Mouse (Mus musculus): Measurements from ENCODE around the gene Ltbp2. TPM values are rescaled to one million over a fixed set of nuclear protein-coding genes. Genes with fewer than 3 reads are reported as not detected.

The Ltbp2 gene
- total RNA-seq, 2 experiments from 2014 or later = 1.3 to 1.6 TPM

DNA sequence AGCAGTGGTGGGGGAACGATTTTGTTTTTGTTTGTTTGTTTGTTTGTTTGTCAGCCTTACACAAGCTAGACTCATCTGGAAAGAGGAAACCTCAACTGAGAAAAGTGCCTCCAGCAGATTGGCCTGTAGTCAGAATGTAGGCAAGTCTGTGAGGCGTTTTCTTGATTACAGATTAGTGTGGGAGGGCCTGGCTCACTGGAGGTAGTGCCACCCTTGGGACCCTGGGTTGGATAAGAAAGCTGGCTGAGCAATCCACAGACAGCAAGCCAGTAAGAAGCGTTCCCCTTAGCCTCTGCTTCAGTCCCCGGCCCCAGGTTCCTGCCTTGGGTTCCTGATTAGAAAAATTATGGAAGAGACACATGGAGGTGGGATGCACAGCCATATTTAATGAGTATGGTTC is 36.4 kb downstream of the Ltbp2 start:
- DNase-seq = no peak

DNA sequence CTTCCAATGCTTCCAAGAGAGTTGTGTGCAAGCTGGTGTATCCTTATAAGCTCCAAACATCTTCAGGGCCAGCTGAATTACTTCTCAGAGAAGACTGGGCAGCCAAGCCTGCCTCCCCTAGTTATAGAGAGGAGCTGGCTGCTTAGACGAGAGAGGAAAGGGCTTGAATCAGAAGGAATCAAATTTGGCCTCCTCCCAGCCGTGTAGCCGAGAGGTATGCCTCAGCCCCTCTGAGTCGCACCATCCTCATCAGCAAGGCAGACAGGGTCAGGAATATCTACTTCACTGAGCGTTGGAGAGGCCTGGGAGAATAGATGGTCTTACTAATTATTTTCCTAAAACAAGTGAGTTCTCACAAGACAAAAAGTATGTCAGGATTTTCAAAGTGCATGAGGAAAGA is 40.7 kb downstream of the Ltbp2 start:
- DNase-seq = no peak

DNA sequence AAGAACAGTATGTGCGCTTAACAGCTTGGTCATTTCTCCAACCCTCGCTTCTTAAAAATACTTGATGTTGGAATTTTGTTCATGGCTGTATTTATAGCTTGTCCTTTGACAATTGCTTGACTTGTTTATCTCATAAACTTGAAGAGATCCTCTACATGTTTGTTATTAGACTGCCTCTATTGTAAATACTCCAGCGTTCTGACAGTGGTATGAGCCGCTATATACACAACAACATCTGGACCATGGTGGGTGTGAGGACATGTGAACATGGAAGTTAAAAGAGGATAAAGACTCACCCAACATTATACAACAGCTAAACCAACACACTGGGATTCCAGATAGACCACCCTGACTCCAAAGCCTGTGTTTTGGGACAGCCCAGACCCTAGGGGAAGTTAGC is 41.6 kb downstream of the Ltbp2 start:
- no peak for DNase-seq

DNA sequence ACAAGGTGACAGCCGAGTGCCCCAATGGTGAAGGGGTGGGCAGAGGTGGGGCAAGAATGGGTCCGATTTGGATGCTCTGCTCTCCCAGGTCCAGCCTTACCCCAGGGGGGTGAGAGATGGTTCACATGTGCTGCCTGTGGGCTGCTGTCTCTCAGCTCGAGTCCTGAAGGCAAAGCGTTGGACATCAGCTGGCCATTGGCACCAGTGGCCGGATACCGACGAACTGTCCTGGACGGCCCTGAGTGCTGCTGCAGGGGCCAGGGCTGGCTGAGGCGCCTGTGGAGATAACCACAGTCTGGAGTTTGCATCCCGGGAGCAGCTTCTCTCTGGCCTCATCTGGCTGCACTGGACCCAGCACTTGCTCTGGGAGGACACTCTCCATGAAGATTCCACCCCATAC is 44.7 kb downstream of the Ltbp2 start:
- DNase-seq = no peak

DNA sequence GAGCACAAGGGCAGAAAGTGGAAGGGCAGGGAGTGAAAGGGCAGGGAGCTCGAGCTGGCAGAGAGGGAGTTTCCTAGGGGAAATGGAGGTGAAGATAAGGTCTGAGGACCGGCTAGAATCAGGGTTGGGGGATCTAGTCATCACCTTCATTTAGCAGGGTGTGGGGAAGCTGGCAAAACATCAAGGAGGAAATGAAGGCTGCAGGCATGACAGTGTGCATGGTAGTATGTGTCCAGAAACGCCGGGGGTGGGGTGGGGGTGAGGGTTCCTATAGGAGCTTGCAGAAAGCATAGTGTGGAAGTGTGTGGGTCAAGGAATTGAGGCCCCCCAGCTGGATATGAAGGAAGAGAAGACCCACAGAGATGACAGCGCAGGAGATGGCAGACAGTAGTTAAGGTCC is 45.2 kb downstream of the Ltbp2 start:
- no peak for DNase-seq

DNA sequence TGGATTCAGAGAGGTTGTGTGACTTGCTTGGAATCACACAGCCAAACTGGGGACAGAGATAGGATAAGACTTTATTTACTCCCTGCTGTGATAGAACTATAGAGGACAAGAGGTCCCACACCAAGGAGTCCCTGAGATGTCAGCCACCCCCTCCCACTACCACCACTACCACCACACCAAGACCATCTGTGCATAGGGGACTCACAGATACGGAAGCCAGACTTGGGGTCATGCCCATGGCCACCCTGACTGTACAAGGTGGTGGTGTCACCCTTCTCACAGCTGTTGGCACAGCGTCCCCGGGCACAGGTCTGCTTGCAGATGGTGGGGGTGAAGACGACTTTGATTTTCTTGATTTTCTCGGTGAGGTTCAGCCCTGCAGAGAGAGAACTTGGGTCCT is 45.9 kb downstream of the Ltbp2 start:
- no peak for DNase-seq

DNA sequence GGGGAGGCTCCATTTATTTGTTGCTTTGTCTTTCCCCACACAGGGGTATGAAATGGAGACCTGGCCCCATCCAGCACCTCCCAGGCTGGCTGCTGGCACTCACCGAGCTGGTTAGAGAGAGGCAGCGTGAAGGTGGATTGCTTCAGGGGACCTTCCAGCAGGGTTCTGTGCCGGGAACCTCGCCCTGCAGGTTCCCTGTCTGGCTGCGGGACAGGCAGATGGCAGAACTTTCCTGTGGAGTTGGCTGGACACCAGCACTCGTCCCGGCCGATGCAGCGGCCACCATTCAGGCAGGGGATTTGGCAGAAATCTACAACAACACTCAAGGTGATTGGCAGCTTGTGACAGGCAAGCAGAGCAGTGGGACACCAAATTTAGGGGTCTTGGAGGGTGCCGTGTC is 46.4 kb downstream of the Ltbp2 start:
- DNase-seq = no peak

DNA sequence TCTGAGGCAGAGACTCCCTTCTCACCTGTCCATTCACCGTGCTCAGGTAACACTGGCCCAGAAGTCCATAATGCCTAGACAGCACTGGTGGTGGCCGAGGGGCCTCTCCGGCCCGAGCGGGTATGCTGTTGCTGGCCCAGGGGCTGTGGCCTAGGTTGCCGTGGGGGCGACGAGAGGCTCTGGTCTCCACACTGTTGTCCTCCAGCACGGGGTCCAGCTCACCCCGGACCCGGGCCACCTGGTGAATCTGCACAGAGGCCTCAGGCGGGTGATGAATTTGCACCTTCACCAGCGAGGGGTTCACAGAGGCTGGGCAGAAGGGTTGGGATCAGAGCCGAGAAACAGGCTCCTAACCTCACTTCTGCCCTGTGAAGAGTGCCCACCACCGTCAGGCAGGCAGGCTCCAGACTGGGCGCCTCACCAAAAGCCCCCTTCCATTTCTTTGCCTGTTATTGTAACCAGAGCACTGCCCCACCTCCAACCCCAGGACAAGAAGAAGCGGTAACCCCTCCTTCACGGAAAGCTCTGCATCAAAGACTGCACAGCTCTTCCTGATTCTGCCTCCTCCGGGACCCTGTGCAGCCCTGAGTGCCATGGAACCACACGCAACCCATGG is 47.1 kb downstream of the Ltbp2 start:
- DNase-seq = no peak

DNA sequence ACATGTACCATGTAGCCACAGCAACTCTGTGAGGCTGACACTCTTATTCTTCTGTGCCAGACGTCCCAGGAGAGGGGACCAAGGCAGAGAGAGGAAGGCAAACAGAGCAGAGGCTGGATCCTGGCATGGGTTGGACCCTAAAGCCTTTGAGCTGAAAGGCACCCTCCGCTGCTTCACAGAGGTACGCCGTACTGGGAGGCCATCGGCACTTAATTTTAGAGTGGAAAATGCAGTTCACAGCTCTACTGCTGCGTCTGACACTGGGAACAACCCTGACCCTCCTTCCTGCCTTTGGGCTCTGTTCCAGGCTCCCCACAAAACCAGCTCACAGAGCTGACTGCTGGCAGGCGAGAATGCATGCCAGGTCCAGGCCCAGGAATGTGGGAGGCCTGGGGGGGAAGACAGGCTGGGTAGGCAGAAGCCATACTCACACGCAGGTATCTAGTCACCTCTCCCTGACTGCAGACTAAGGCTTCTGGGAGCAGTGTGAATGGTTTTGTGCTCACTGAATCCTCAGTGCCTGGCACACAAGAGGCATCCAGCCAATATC is 48.9 kb downstream of the Ltbp2 start:
- no peak for DNase-seq

DNA sequence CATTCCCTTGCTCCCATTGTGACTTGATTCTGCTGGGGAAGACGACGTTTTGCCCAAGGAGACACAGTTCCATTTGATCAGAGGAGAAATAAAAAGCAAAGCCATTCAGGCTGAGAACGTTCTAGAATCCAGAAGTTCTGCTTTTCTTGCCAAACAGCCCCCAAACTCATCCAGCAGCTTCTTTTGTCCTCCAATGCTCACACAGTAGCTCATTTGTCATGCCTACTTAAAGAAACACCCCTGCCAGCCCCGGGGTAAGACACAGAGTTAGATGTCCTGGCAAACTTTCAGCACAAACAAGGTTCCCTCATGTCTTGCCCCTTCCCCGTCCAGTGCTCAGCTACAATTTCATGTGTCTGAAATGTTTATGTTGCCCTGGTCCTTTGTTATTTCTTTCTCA is 52.1 kb downstream of the Ltbp2 start:
- DNase-seq = no peak

DNA sequence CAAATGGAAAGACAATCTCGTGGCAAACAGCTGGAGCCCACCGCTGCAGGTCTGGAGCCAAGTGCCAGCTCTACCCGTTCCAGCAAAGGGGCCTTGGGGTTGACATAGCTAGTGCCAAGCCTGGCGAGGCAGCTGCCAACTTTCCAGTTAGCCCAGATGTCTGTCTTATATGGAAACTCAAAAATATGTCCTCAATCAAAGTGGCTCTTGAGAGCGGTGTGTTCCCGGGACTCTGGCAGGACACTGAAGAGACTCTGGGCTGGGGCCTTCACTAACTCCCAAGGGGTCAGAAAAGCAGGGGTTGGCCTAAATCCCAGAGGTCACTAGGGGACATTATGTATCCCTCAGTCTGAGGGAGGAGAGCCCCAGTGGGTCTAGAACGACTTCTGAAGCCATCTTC is 52.7 kb downstream of the Ltbp2 start:
- DNase-seq = no peak

DNA sequence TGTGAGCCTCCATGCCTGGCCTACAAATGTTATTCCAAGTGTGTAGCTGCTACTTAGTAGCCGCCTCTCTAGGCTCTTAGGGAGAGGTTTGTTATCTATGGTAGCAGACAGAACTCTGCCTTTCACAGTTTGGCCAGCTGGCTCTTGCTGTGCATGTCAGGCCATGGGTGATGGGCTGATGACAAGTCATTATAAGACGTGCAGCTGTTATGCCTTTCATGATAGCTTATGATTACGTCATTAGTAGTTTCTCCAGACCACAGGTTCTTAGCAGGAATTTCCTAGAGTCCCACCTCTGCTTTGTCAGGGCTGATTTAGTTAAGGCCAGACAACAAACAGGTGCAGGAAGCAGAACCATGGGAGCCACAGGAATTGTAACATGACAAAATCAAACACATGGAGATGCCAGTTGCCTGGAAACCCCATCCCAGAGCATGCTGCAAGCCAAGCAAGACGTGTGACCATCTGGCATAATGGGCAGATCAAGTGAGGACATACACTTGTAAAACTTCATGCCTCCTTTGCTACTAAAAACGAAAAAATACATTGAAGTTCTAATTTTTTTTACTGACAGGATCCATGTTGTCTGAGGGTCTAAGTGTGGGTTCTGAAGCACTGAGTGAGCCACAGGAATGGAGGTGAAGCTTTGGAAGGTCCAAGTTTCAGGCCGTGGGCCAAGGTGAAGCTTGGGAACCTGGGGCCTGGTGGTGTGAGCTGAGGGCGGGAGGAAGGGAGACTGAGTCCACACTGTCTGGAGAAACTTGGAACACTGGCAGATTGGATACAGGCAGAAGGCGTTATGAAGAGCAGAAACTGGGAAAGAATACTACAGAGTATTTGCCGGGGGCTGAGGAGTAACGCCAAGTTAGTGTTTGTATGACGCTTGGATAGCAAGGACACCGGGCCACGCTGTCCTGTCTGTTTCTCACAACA is 56.8 kb downstream of the Ltbp2 start:
- no peak for DNase-seq

DNA sequence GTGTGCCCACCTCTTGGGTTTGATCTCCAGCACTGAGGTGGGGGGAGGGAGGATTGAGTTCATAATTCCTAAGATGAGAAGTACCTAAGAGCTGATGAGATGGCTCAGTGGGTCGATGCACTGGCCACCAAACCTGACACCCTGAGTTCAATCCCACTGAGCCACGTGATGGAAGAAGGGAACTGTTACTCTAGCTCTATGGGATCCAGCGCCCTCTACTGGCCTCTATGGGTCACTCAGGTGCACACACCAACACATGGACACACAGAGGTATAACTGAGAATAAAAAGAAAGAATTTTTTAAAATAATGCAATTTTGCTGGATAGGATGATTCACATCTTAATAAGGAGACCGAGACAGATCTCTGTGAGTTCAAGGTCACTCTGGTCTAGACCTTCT is 57.8 kb downstream of the Ltbp2 start:
- DNase-seq = no peak

DNA sequence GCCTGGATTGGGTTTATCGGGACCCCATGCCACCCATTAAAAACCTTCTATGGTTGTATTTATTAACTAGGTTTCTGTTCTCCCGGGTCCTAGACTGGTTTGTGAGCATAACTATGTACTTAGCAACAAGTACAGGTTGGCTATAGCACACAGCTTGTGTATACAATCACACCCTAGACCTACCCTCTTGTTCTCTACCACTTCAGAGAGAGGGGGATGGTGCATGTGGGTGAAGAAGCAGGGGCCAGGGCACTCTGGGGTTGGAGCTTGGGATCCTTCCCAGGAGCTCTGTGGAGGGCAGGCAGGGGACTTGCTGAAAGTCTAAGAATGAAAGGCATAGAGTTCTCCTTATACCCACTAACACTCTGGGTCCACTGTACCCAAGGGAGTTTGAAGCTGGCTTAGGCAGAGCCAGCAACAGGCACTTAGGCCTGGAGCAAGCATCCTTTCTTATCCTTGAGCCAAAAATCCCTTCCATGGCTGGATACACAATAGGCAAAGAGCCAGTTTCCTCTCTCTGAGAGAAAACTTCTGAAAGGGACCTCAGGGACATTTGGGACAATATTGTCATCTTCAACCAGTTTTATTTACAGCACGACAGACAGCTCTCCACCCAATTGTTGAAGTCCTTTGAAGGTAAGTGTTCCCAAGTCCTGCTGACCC is 61.5 kb downstream of the Ltbp2 start:
- DNase-seq = no peak

DNA sequence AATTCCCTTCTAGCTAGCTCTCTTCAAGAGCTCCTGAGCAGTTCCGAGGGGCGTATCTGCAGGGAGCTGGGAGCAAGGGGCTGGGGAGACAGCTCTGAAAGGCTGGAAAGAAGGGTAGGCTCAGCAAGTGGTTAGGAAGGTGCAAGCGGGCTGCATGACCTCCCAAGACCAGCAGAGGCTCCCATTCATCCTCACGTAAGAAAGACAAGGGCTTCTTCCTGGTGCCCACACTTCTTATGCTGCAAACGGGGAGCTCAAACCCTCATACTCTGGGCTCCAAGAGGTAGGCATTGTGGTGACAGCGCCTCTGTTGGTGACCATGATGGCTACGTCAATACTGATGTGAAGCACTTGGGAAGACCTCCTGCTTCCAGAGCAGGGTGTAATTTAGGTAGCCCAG is 62.6 kb downstream of the Ltbp2 start:
- DNase-seq = no peak

DNA sequence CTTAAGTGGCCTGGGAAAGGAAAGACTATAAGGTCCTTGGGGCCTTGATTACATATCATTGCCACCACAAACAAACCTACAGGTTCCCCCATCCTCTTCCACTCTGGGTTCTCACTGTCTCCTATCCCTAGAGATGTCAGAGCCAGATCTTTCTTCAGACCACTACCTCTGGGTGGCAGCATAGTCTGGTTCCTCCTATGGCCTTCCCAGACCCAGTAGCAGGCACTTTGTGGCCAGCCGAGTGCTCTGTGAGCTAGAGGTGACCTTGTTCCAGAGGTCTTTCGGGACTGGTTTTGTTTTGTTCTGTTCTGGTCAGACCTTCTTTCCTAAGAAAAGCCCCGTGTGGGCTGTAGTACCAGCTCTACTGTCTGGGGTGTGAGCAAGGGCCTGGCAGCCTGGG is 64.3 kb downstream of the Ltbp2 start:
- no peak for DNase-seq

DNA sequence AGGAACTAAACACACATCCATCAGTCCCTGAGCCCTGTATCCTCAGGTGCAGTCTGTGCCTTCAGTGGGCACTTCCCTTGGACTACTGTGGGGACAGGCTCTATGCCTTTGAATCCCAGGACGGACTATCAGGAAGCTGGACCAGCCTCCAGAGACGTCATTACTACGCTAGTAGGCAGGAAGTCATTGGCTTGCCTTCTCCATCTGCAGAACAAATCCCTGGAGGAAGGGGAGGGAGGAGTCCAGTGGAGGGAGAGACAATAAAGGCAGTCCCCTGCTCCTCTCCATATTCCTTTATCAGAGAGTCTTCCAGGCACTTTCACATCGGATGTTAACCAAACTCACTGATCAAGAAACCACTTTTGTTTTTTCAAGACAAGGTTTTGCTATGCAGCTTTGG is 64.8 kb downstream of the Ltbp2 start:
- DNase-seq = no peak

DNA sequence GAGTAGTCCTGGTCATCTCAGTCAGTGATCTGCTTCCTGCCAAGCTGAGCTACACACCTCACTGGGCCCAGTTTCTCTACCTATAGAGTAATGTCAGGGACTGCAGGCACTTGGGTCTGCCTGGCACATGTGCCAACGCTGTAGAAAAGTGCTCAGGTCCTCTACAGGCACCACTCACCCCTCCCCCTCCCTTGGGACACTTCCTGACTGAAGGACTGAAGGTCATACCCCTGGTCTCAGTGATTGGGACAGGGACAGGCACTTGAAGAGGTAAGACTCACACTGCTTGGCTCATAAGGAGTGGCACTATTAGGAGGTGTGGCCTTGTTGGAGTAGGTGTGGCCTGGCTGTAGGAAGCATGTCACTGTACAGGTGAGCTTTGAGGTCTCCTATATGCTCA is 65.5 kb downstream of the Ltbp2 start:
- no peak for DNase-seq

DNA sequence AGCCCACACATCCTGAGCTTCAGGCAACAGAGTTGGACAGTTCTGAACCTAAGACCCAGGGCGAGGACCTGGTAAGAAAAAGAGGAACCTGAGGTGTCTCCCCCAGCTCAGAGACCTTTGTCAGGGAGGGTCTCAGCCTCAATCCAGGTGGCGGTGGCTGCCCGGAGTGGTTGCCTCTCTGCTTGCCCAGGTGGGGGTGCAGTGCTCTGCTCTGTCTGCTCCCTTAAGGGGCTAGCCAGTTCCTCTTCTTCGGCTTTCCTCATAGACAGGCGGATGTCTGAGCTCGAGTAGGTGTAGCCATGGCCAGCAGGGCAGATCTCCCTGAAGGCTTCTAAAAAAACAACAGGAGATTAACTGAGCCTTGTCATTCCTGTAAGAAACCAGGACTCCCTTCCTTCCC is 67.3 kb downstream of the Ltbp2 start:
- DNase-seq = no peak

DNA sequence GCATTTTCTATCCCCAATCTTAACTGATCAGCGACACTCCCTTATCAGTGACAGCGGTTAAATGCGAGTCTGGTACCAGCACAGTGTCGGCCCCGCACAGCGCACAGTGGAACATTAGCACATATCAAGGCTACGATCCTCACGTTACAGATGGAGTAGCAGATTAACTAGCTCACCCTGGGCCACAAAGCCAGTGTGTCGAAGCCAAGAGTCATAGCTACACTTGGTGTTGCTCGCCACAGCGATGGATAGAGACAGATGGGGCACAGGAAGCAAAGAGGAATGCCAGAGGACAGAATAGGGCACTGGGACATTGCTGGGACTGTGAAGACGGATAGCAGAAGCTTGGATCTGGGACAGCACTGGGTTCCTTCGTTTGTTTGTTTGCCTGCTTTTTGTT is 69.0 kb downstream of the Ltbp2 start:
- no peak for DNase-seq

DNA sequence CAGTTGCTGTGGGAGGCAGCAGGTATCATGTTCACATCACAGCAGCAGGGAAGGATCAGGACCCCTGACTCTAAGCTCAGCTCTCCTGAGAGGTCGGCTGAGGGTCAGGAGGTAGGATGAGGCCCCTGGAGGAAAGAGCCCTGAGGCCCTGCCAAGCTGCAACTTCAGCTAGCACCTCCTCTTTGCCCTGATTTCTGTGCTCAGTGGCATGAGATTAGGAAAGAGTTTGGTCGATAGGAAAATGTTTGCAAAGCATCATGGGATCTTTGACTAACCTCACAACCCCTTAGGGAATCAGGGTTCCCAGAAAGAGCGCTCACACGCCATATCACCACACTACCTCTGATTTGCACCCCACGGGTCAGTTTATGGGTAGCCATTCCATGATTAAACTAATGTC is 69.6 kb downstream of the Ltbp2 start:
- no peak for DNase-seq

DNA sequence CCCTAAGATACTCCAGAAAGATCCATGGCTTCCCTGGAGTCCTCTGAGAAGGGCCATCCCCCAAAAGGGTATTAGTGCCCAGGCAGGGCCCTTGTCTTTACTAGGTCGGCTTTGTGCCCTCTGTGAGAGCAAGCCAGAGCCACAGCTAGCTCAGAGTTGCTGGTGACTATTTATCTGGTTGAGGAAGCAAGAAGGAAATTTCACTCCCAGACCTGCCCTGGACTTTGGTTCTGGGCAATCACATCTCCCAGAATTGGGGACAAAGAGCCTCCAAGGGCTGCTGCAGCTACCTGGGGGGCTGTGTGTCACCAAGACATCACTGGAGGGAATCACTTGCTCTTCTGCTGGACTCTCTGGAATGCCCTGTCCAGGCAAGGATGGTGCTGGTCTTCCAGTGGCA is 70.3 kb downstream of the Ltbp2 start:
- no peak for DNase-seq

DNA sequence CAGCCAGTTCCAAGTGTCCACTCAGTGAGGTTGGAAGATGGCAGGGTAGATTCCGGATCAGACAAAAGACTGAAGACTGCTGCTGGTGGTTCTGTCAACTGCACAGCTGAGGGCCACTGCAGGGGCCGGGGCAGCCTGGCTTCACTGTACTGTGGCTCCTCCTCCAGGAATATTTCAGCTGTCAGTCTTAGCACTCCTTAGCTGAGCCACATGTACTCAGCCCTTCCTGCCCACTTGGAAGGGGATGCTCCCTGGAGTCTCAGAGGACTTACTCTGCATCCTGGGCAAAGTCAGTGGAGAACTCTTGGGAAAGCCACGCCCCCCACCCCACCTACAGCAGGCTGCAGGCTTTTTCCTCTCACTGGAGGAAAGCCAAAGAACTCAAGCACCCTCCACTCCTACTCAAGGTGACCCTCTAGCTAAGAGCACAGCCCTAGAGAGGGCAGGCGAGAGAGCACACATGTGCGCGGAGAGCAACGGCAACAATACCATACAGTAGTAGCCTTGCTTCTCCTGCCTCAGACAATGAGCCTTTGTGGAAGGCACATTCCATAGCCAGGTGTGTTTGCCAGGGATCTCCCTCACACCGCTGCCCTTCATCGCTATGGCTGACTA is 71.0 kb downstream of the Ltbp2 start:
- DNase-seq = no peak
